Mouse (Mus musculus) neural tube, embryonic 14.5 days (tissue): ENCODE measurements around the gene Slco4c1. TPM values are rescaled to one million over a fixed set of nuclear protein-coding genes. Genes with fewer than 3 reads are reported as not detected.

ENCODE experiments used
- ATAC-seq: fragments of 200-750 bp; cut with Nextera tagmentation; 2 replicates; pipeline ENCODE4 v1.8.0; 2017; ENCODE audit warnings: low read depth, mild to moderate bottlenecking, moderate TSS enrichment, moderate library complexity
- H3K27ac ChIP-seq: fragments of 300-500 bp; sonication (generic); 2 replicates; pipeline ENCODE4 v1.5.1; 2014; ENCODE audit warnings: low read depth, mild to moderate bottlenecking, control low read depth, low read length, moderate library complexity, mixed read lengths
- H3K27me3 ChIP-seq: fragments of 300-500 bp; sonication (generic); 2 replicates; pipeline ENCODE4 v1.6.1; 2014; ENCODE audit warnings: low read length; ENCODE audit not compliant: control insufficient read depth, insufficient read depth
- H3K36me3 ChIP-seq: fragments of 300-500 bp; sonication (generic); 2 replicates; pipeline ENCODE4 v1.6.1; 2014; ENCODE audit warnings: low read length, mixed read lengths; ENCODE audit not compliant: control insufficient read depth, insufficient read depth
- H3K4me1 ChIP-seq: fragments of 300-500 bp; sonication (generic); 2 replicates; pipeline ENCODE4 v1.6.1; 2014; ENCODE audit warnings: low read length; ENCODE audit not compliant: control insufficient read depth, insufficient read depth
- H3K4me2 ChIP-seq: fragments of 300-500 bp; sonication (generic); 2 replicates; pipeline ENCODE4 v1.6.1; 2014; ENCODE audit warnings: mild to moderate bottlenecking, low read depth, low read length, control low read depth
- H3K4me3 ChIP-seq: fragments of 300-500 bp; sonication (generic); 2 replicates; pipeline ENCODE4 v1.5.1; 2014; ENCODE audit warnings: low read depth, low read length, control low read depth, mixed read lengths
- H3K9ac ChIP-seq: fragments of 300-500 bp; sonication (generic); replicated peaks from 2 replicates; pipeline ENCODE4 v1.6.1; 2014; ENCODE audit warnings: low read depth, mild to moderate bottlenecking, control low read depth, low read length, mixed read lengths
- H3K9me3 ChIP-seq: fragments of 300-500 bp; sonication (generic); 2 replicates; pipeline ENCODE4 v1.6.1; 2016; ENCODE audit warnings: low read length; ENCODE audit not compliant: control insufficient read depth
- WGBS: fragments of 180-500 bp; shearing (Covaris S2); extraction: QIAGEN DNeasy Blood & Tissue Kit; methylation state at CpG from one replicate; pipeline ENCODE4 v1.1.7; 2014; 5-methylcytosine and 5-hydroxymethylcytosine counted together
- polyA plus RNA-seq: library from polyadenylated mRNA; unstranded; fragments of >200 nt; fragmentation: Nextera tagmentation; extraction: Ambion mirVana; gene quantifications from 2 replicates; pipeline ENCODE4 v1.2.1, GENCODE M21; 2014

Slco4c1 gene
- polyA plus RNA-seq, 1 experiment from 2014 or later, result 1.6 TPM

GRCm38 (mm10) chr1:96794690-96795089, 77.3 kb downstream of the Slco4c1 start:
- Histone ChIP-seq H3K4me1 (no peaks in the 10 kb centered on the region), H3K36me3 (no peaks in the 10 kb centered on the region), H3K4me3 (no peak overlapping the region), H3K27ac (peak overlapping the region; percentile 49; the same call in 1 of the 2 replicates), H3K9ac (no peak overlapping the region), H3K27me3 (no peaks in the 10 kb centered on the region), H3K9me3 (no peaks in the 10 kb centered on the region), H3K4me2 (no peak overlapping the region)
- peak; percentile 74 for ATAC-seq
- 9% methylated on average over 4 of the region's 4 CpGs for WGBS

GRCm38 (mm10) chr1:96794290-96794689, 77.7 kb downstream of the Slco4c1 start:
- Histone ChIP-seq H3K36me3 (no peaks in the 10 kb centered on the region), H3K27me3 (no peaks in the 10 kb centered on the region), H3K4me2 (no peak overlapping the region), H3K9ac (no peak overlapping the region), H3K9me3 (no peaks in the 10 kb centered on the region), H3K4me1 (no peaks in the 10 kb centered on the region), H3K27ac (peak overlapping the region; percentile 49; the same call in 1 of the 2 replicates), H3K4me3 (no peak overlapping the region)
- 39% methylated on average over 5 of the region's 5 CpGs for WGBS
- ATAC-seq, result peak; percentile 42

- WGBS, result 90% methylated on average over 1 of the region's 1 CpGs
- H3K4me1 ChIP-seq, result no peaks in the 10 kb centered on the region
- no peak overlapping the region for H3K9ac ChIP-seq
- no peak overlapping the region for H3K4me3 ChIP-seq
- no peak for ATAC-seq
- H3K4me2 ChIP-seq, result no peak overlapping the region
- H3K27me3 ChIP-seq, result no peaks in the 10 kb centered on the region
- no peaks in the 10 kb centered on the region for H3K36me3 ChIP-seq
- no peak overlapping the region for H3K27ac ChIP-seq
- no peaks in the 10 kb centered on the region for H3K9me3 ChIP-seq
Measured at GRCm38 (mm10) chr1:96789268-96789667, 82.7 kb downstream of the Slco4c1 start.

- Histone ChIP-seq H3K9me3 (no peaks in the 10 kb centered on the region), H3K4me3 (no peak overlapping the region), H3K27me3 (no peaks in the 10 kb centered on the region), H3K9ac (no peak overlapping the region), H3K27ac (no peak overlapping the region), H3K4me2 (no peak overlapping the region), H3K36me3 (no peaks in the 10 kb centered on the region), H3K4me1 (no peaks in the 10 kb centered on the region)
- no peak for ATAC-seq
- WGBS, result 95% methylated on average over 4 of the region's 4 CpGs
Measured at GRCm38 (mm10) chr1:96774174-96774573, 97.8 kb downstream of the Slco4c1 start.

DNA sequence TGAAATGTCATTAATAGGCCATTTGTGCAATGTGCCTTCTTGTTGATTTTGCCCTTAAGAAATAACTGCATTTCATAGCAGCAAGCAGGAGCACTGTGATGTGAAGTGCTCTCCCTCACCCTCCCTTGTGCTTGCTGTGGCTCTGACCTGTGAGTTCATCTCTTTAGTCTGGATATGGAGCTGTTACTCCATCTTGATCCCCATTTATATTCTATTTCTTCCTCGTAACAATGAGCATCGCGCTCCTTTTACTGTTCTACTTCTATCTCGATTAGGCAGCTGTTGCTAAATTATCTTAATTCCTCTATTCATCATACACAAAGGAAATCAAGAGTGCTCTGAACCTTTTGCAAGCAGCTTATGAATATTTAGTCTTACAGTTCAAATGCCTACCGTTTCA, 98.3 kb downstream of the Slco4c1 start:
- WGBS, result 85% methylated on average over 5 of the region's 5 CpGs
- no peaks in the 10 kb centered on the region for H3K27me3 ChIP-seq
- no peak overlapping the region for H3K4me3 ChIP-seq
- no peak overlapping the region for H3K4me2 ChIP-seq
- H3K9me3 ChIP-seq, result no peaks in the 10 kb centered on the region
- no peak overlapping the region for H3K9ac ChIP-seq
- H3K27ac ChIP-seq, result no peak overlapping the region
- no peak for ATAC-seq
- H3K4me1 ChIP-seq, result no peaks in the 10 kb centered on the region
- no peaks in the 10 kb centered on the region for H3K36me3 ChIP-seq

DNA sequence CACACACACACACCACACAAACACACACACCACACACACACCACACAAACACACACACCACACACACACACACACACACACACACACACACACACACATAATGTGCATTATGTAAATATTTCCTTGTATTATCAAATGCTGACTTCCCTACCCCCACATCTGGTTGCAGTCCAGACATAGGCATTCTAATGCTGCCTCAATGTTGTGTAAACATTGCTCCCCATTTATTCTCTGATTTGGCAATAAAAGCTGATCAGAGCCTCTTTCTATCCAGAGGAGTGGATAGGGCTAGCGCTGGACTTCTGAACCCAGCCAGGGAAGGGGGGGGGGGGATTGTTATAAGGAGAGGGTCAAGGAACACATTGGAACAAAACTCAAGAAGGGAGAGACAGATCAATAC, 101.7 kb downstream of the Slco4c1 start:
- Histone ChIP-seq H3K36me3 (no peaks in the 10 kb centered on the region), H3K4me3 (no peak overlapping the region), H3K27ac (no peak overlapping the region), H3K4me1 (no peaks in the 10 kb centered on the region), H3K4me2 (no peak overlapping the region), H3K27me3 (no peaks in the 10 kb centered on the region), H3K9ac (no peak overlapping the region), H3K9me3 (no peaks in the 10 kb centered on the region)
- ATAC-seq, result no peak
- WGBS, result 89% methylated on average over 1 of the region's 1 CpGs

DNA sequence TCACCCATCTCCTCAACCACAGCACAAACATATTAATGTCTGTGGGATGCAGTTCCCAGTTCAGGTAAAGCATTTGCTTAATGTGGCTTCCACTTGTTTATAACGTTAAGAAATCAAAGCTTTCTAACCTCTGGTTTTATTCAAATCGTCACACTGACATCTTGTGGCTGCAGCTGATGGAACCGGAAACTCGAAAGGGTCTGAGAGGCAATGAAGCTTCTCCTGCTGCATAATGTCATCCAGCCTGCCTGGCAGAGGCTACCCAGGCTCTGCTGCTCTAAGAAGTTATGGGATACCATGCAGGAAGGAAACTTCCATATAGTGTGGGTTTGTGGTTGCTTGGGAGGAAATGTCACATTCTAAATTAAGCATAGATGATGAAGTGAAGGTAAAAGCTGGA, 103.7 kb downstream of the Slco4c1 start:
- H3K9ac ChIP-seq, result no peak overlapping the region
- no peaks in the 10 kb centered on the region for H3K27me3 ChIP-seq
- ATAC-seq, result peak; percentile 54; the same call in 1 of the 2 replicates
- H3K27ac ChIP-seq, result no peak overlapping the region
- 15% methylated on average over 4 of the region's 4 CpGs for WGBS
- no peaks in the 10 kb centered on the region for H3K4me1 ChIP-seq
- no peak overlapping the region for H3K4me2 ChIP-seq
- H3K4me3 ChIP-seq, result no peak overlapping the region
- H3K9me3 ChIP-seq, result no peaks in the 10 kb centered on the region
- no peaks in the 10 kb centered on the region for H3K36me3 ChIP-seq

DNA sequence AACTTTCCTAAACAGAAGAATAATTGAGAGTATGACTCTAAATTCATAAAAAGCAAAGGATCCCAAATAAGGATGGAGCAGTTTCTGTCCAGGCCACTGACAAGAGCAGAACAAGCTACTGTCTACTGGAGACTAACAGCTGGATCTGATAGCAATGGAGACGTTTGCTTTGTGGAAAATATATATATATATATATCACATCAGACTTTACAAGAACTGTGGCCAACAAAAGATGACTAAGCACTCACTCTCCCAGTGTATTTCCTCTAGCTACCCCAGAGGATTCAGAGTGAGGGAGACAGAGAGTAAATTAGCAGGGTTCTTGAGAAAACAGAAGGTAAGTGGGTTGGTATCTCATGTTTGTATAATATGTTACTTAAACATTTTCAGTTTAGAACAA, 105.4 kb downstream of the Slco4c1 start:
- H3K4me2 ChIP-seq, result no peak overlapping the region
- H3K9me3 ChIP-seq, result no peaks in the 10 kb centered on the region
- H3K27me3 ChIP-seq, result no peaks in the 10 kb centered on the region
- 49% methylated on average over 1 of the region's 1 CpGs for WGBS
- no peak for ATAC-seq
- H3K27ac ChIP-seq, result no peak overlapping the region
- H3K4me1 ChIP-seq, result no peaks in the 10 kb centered on the region
- H3K4me3 ChIP-seq, result no peak overlapping the region
- no peaks in the 10 kb centered on the region for H3K36me3 ChIP-seq
- H3K9ac ChIP-seq, result no peak overlapping the region
